Mouse (Mus musculus): ENCODE data around the gene Cib3. TPM values are rescaled to one million over a fixed set of nuclear protein-coding genes. Genes with fewer than 3 reads are reported as not detected.

Cib3 gene
- polyA plus RNA-seq, 1 experiment from 2014 or later = not detected

GRCm38 (mm10) chr8:72160007-72160406 lies 52.6 kb downstream of the Cib3 start:
- Histone ChIP-seq H3K4me3 (replicated peaks; ENCODE audit: low read length) (peak overlapping the region; percentile 42), H3K36me3 (replicated peaks; ENCODE audit: control insufficient read depth, insufficient read depth) (no peaks in the 10 kb centered on the region; the same call in 1 of the 2 replicates), H3K4me1 (replicated peaks; ENCODE audit: control insufficient read depth, insufficient read depth, low read length) (peaks cover 22% of the 10 kb centered on the region), H3K9ac (peak overlapping the region; percentile 61; the same call in 1 of the 2 replicates), H3K9me3 (ENCODE audit: control insufficient read depth, low read length) (no peaks in the 10 kb centered on the region), H3K27ac (no peak overlapping the region; the same call in 1 of the 2 replicates), H3K27me3 (ENCODE audit: control insufficient read depth, insufficient read depth, low read length) (no peaks in the 10 kb centered on the region), H3K4me2 (replicated peaks) (peak overlapping the region; percentile 72)
- DNase-seq (ENCODE audit: low spot score) (no peak), ATAC-seq (ENCODE audit: low FRiP score) (no peak)
- 78% methylated on average over 3 of the region's 3 CpGs for WGBS

GRCm38 (mm10) chr8:72158726-72159125 lies 53.9 kb downstream of the Cib3 start:
- H3K9me3 ChIP-seq (ENCODE audit: control insufficient read depth, low read length) = no peaks in the 10 kb centered on the region
- WGBS = 87% methylated on average over 3 of the region's 3 CpGs
- no peak overlapping the region for H3K9ac ChIP-seq
- ATAC-seq (ENCODE audit: low FRiP score) = no peak
- no peaks in the 10 kb centered on the region for H3K36me3 ChIP-seq (replicated peaks; ENCODE audit: control insufficient read depth, insufficient read depth)
- DNase-seq (ENCODE audit: low spot score) = no peak
- H3K4me1 ChIP-seq (replicated peaks; ENCODE audit: control insufficient read depth, insufficient read depth, low read length) = peaks cover 22% of the 10 kb centered on the region
- H3K27ac ChIP-seq = no peak overlapping the region
- H3K27me3 ChIP-seq (ENCODE audit: control insufficient read depth, insufficient read depth, low read length) = no peaks in the 10 kb centered on the region
- H3K4me2 ChIP-seq (replicated peaks) = no peak overlapping the region
- no peak overlapping the region for H3K4me3 ChIP-seq (replicated peaks; ENCODE audit: low read length)

GRCm38 (mm10) chr8:72158096-72158495 lies 54.5 kb downstream of the Cib3 start:
- 87% methylated on average over 2 of the region's 2 CpGs for WGBS
- ATAC-seq (ENCODE audit: low FRiP score) (no peak), DNase-seq (ENCODE audit: low spot score) (no peak)
- no peaks in the 10 kb centered on the region for H3K27me3 ChIP-seq (ENCODE audit: control insufficient read depth, insufficient read depth, low read length)
- H3K27ac ChIP-seq = no peak overlapping the region
- no peak overlapping the region for H3K4me3 ChIP-seq (replicated peaks; ENCODE audit: low read length)
- no peaks in the 10 kb centered on the region for H3K9me3 ChIP-seq (ENCODE audit: control insufficient read depth, low read length)
- H3K9ac ChIP-seq = no peak overlapping the region
- peaks cover 22% of the 10 kb centered on the region for H3K4me1 ChIP-seq (replicated peaks; ENCODE audit: control insufficient read depth, insufficient read depth, low read length)
- H3K4me2 ChIP-seq (replicated peaks) = no peak overlapping the region
- 0 out of 2 replicates have a peak, but pooled peaks cover 5% of the 10 kb centered on the region for H3K36me3 ChIP-seq (replicated peaks; ENCODE audit: control insufficient read depth, insufficient read depth)

Other genes starting within 250 kb of the Cib3 start
- gene Cyp4f18, start 203.2 kb downstream of the Cib3 start, polyA plus RNA-seq (2014; fragmentation: Nextera tagmentation; extraction: Ambion mirVana) = 0.20 and 0.53 TPM in 2 replicates
- not detected in 2 replicates for gene Olfr372, start 171.6 kb downstream of the Cib3 start, polyA plus RNA-seq (2014; fragmentation: Nextera tagmentation; extraction: Ambion mirVana)
- gene Olfr373, start 129.7 kb downstream of the Cib3 start, polyA plus RNA-seq (2014; fragmentation: Nextera tagmentation; extraction: Ambion mirVana) = not detected in 2 replicates
- not detected in 2 replicates for gene Olfr374, start 105.8 kb downstream of the Cib3 start, polyA plus RNA-seq (2014; fragmentation: Nextera tagmentation; extraction: Ambion mirVana)
- gene Tpm4, start 77.9 kb downstream of the Cib3 start, polyA plus RNA-seq (2014; fragmentation: Nextera tagmentation; extraction: Ambion mirVana) = 177 and 186 TPM in 2 replicates
- gene Rab8a, start 51.6 kb downstream of the Cib3 start, polyA plus RNA-seq (2014; fragmentation: Nextera tagmentation; extraction: Ambion mirVana) = 60.4 and 68.9 TPM in 2 replicates
- not detected in 2 replicates for gene Hsh2d, start 23.2 kb downstream of the Cib3 start, polyA plus RNA-seq (2014; fragmentation: Nextera tagmentation; extraction: Ambion mirVana)
- not detected in 2 replicates for gene Gm11034, start 799 bp upstream of the Cib3 start, polyA plus RNA-seq (2014; fragmentation: Nextera tagmentation; extraction: Ambion mirVana)
- 62.7 and 70.1 TPM in 2 replicates for gene Fam32a, start 6.9 kb upstream of the Cib3 start, polyA plus RNA-seq (2014; fragmentation: Nextera tagmentation; extraction: Ambion mirVana)
- 212 and 221 TPM in 2 replicates for gene Ap1m1, start 27.2 kb upstream of the Cib3 start, polyA plus RNA-seq (2014; fragmentation: Nextera tagmentation; extraction: Ambion mirVana)
- 13.1 and 14.3 TPM in 2 replicates for gene Gm10282, start 92.4 kb upstream of the Cib3 start, polyA plus RNA-seq (2014; fragmentation: Nextera tagmentation; extraction: Ambion mirVana)
- 6.8 and 9.5 TPM in 2 replicates for gene Klf2, start 106.2 kb upstream of the Cib3 start, polyA plus RNA-seq (2014; fragmentation: Nextera tagmentation; extraction: Ambion mirVana)
- 59.3 and 60.5 TPM in 2 replicates for gene Eps15l1, start 208.6 kb upstream of the Cib3 start, polyA plus RNA-seq (2014; fragmentation: Nextera tagmentation; extraction: Ambion mirVana)
- gene Calr3, start 231.0 kb upstream of the Cib3 start, polyA plus RNA-seq (2014; fragmentation: Nextera tagmentation; extraction: Ambion mirVana) = 0.92 and 1.7 TPM in 2 replicates
- gene 1700030K09Rik, start 231.0 kb upstream of the Cib3 start, polyA plus RNA-seq (2014; fragmentation: Nextera tagmentation; extraction: Ambion mirVana) = 14.4 and 14.9 TPM in 2 replicates